Mouse (Mus musculus) embryonic facial prominence, embryonic 13.5 days (tissue): ENCODE measurements around the gene Gm6367. TPM values are rescaled to one million over a fixed set of nuclear protein-coding genes. Genes with fewer than 3 reads are reported as not detected.
"Not testable (repeated sequence)": the region's sequence is repeated elsewhere in the genome, so short reads cannot be mapped to it uniquely, and the experiment has no call there.

Source experiments
- ATAC-seq: fragments of 200-750 bp; cut with Nextera tagmentation; 2 replicates; pipeline ENCODE4 v1.8.0; 2017; ENCODE audit warnings: low read depth; ENCODE audit not compliant: insufficient number of reproducible peaks, insufficient read depth, low FRiP score, low TSS enrichment
- H3K27ac ChIP-seq: fragments of 300-500 bp; sonication (generic); 2 replicates; pipeline ENCODE4 v1.5.1; 2015; ENCODE audit warnings: moderate library complexity, mild to moderate bottlenecking, inconsistent platforms
- H3K27me3 ChIP-seq: fragments of 300-500 bp; sonication (generic); 2 replicates; pipeline ENCODE4 v1.6.1; 2015; ENCODE audit warnings: mild to moderate bottlenecking, inconsistent platforms
- H3K36me3 ChIP-seq: fragments of 300-500 bp; sonication (generic); 2 replicates; pipeline ENCODE4 v1.6.1; 2015; ENCODE audit warnings: mild to moderate bottlenecking, inconsistent platforms
- H3K4me1 ChIP-seq: fragments of 300-500 bp; sonication (generic); 2 replicates; pipeline ENCODE4 v1.6.1; 2015; ENCODE audit warnings: inconsistent platforms
- H3K4me2 ChIP-seq: fragments of 300-500 bp; sonication (generic); 2 replicates; pipeline ENCODE4 v1.6.1; 2015; ENCODE audit warnings: moderate library complexity, mild to moderate bottlenecking, inconsistent platforms
- H3K4me3 ChIP-seq: fragments of 300-500 bp; sonication (generic); 2 replicates; pipeline ENCODE4 v1.5.1; 2015; ENCODE audit warnings: mild to moderate bottlenecking, inconsistent platforms
- H3K9ac ChIP-seq: fragments of 300-500 bp; sonication (generic); 2 replicates; pipeline ENCODE4 v1.6.1; 2015; ENCODE audit warnings: mild to moderate bottlenecking, inconsistent platforms
- H3K9me3 ChIP-seq: fragments of 300-500 bp; sonication (generic); 2 replicates; pipeline ENCODE4 v1.6.1; 2016; ENCODE audit warnings: inconsistent platforms
- WGBS: fragments of 180-500 bp; shearing (Covaris S2); methylation state at CpG from one replicate; pipeline ENCODE4 v1.1.7; 2015; ENCODE audit warnings: mixed read lengths; 5-methylcytosine and 5-hydroxymethylcytosine counted together
- polyA plus RNA-seq: library from polyadenylated mRNA; unstranded; fragments of >200 nt; fragmentation: Nextera tagmentation; extraction: Ambion mirVana; gene quantifications from 2 replicates; pipeline ENCODE4 v1.2.1, GENCODE M21; 2015

Gene Gm6367
- polyA plus RNA-seq, result not detected in 2 replicates

- not testable (repeated sequence) for H3K9me3 ChIP-seq, ATAC-seq, H3K4me3 ChIP-seq, H3K27ac ChIP-seq, H3K9ac ChIP-seq, H3K4me1 ChIP-seq, H3K27me3 ChIP-seq, H3K4me2 ChIP-seq, H3K36me3 ChIP-seq
- WGBS, result no CpG with 5 or more reads among the region's 2 CpGs
These were observed at the start of gene Gm6367 for GRCm38 (mm10) chr5:94988326-94988725. Gene Gm6367, plus strand, starts transcription at chr5:94988626.

Other genes starting within 250 kb of the Gm6367 start
- not detected in 2 replicates for gene Gm3183, start 123.2 kb upstream of the Gm6367 start, polyA plus RNA-seq
- not detected in 2 replicates for gene Gm7942, start 118.3 kb downstream of the Gm6367 start, polyA plus RNA-seq
- gene Gm16513, start 194.0 kb downstream of the Gm6367 start, polyA plus RNA-seq, result not detected in 2 replicates